Mouse (Mus musculus) heart, embryonic 12.5 days (tissue): Measurements from ENCODE around the gene Raver2. TPM values are rescaled to one million over a fixed set of nuclear protein-coding genes. Genes with fewer than 3 reads are reported as not detected.

ENCODE experiments used
- ATAC-seq: fragments of 200-750 bp; cut with Nextera tagmentation; 2 replicates; pipeline ENCODE4 v1.8.0; 2017; ENCODE audit warnings: moderate TSS enrichment, moderate library complexity; ENCODE audit not compliant: insufficient number of reproducible peaks, low FRiP score
- H3K27ac ChIP-seq: fragments of 300-500 bp; sonication (generic); 2 replicates; pipeline ENCODE4 v1.5.1; 2016; ENCODE audit warnings: mild to moderate bottlenecking, moderate library complexity; ENCODE audit not compliant: poor library complexity, severe bottlenecking
- H3K27me3 ChIP-seq: fragments of 300-500 bp; sonication (generic); replicated peaks from 2 replicates; pipeline ENCODE4 v1.6.1; 2016; ENCODE audit warnings: mild to moderate bottlenecking, moderate library complexity
- H3K36me3 ChIP-seq: fragments of 300-500 bp; sonication (generic); 2 replicates; pipeline ENCODE4 v1.6.1; 2016; ENCODE audit warnings: mild to moderate bottlenecking, moderate library complexity
- H3K4me1 ChIP-seq: fragments of 300-500 bp; sonication (generic); replicated peaks from 2 replicates; pipeline ENCODE4 v1.6.1; 2016; ENCODE audit warnings: mild to moderate bottlenecking
- H3K4me2 ChIP-seq: fragments of 300-500 bp; sonication (generic); 2 replicates; pipeline ENCODE4 v1.6.1; 2016; ENCODE audit warnings: mild to moderate bottlenecking, moderate library complexity
- H3K4me3 ChIP-seq: fragments of 300-500 bp; sonication (generic); 2 replicates; pipeline ENCODE4 v1.5.1; 2016; ENCODE audit warnings: mild to moderate bottlenecking
- H3K9ac ChIP-seq: fragments of 300-500 bp; sonication (generic); 2 replicates; pipeline ENCODE4 v1.6.1; 2016; ENCODE audit warnings: mild to moderate bottlenecking, moderate library complexity
- H3K9me3 ChIP-seq: fragments of 300-500 bp; sonication (generic); replicated peaks from 2 replicates; pipeline ENCODE4 v1.6.1; 2016; ENCODE audit warnings: mild to moderate bottlenecking, moderate library complexity
- WGBS: fragments of 180-500 bp; shearing (Covaris S2); methylation state at CpG from one replicate; pipeline ENCODE4 v1.1.7; 2016; 5-methylcytosine and 5-hydroxymethylcytosine counted together
- polyA plus RNA-seq: library from polyadenylated mRNA; unstranded; fragments of >200 nt; fragmentation: Nextera tagmentation; extraction: Ambion mirVana; gene quantifications from 2 replicates; pipeline ENCODE4 v1.2.1, GENCODE M21; 2016

The Raver2 gene
- polyA plus RNA-seq, 1 experiment from 2014 or later: 5.4 TPM

GRCm38 (mm10) chr4:101194170-101194569, 125.4 kb downstream of the Raver2 start:
- H3K27me3 ChIP-seq: no peaks in the 10 kb centered on the region
- no peak overlapping the region for H3K4me2 ChIP-seq
- peaks cover 14% of the 10 kb centered on the region; the same call in 1 of the 2 replicates for H3K36me3 ChIP-seq
- no peak overlapping the region for H3K4me3 ChIP-seq
- ATAC-seq: no peak
- H3K9ac ChIP-seq: no peak overlapping the region
- no peak overlapping the region for H3K27ac ChIP-seq
- H3K4me1 ChIP-seq: peaks cover 31% of the 10 kb centered on the region
- no peaks in the 10 kb centered on the region for H3K9me3 ChIP-seq
- 73% methylated on average over 1 of the region's 1 CpGs for WGBS

DNA sequence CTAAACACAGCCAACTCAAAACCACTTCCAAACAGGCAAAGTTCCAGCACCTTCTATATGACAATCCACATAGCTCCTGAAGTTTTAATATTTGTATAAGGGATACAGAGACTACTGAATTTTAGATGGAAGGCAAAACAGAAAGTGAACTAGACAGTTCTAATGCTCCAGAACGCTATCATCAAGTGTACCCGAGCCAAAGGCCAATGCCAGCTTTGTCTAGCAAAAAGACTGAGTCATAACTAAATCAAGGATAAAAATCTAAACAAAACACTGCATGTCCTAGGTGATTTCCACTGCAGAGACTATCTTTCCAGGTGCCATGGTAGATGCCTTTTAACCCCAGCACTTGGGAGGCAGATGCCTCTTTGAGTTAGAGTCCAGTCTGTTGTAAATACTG, 127.6 kb downstream of the Raver2 start:
- 0 out of 2 replicates have a peak, but pooled peaks cover 2% of the 10 kb centered on the region for H3K36me3 ChIP-seq
- peaks cover 31% of the 10 kb centered on the region for H3K4me1 ChIP-seq
- no peaks in the 10 kb centered on the region for H3K27me3 ChIP-seq
- no peak for ATAC-seq
- no peaks in the 10 kb centered on the region for H3K9me3 ChIP-seq
- WGBS: 75% methylated on average over 2 of the region's 2 CpGs
- no peak overlapping the region for H3K4me3 ChIP-seq
- H3K9ac ChIP-seq: no peak overlapping the region
- no peak overlapping the region for H3K27ac ChIP-seq
- H3K4me2 ChIP-seq: no peak overlapping the region

- ATAC-seq: no peak
- Histone ChIP-seq H3K27me3 (no peaks in the 10 kb centered on the region), H3K4me2 (no peak overlapping the region), H3K4me1 (peaks cover 32% of the 10 kb centered on the region), H3K4me3 (no peak overlapping the region), H3K9ac (no peak overlapping the region), H3K9me3 (no peaks in the 10 kb centered on the region), H3K27ac (no peak overlapping the region), H3K36me3 (no peaks in the 10 kb centered on the region)
- 70% methylated on average over 9 of the region's 9 CpGs for WGBS
Observed at GRCm38 (mm10) chr4:101197421-101198170, 128.8 kb downstream of the Raver2 start.

DNA sequence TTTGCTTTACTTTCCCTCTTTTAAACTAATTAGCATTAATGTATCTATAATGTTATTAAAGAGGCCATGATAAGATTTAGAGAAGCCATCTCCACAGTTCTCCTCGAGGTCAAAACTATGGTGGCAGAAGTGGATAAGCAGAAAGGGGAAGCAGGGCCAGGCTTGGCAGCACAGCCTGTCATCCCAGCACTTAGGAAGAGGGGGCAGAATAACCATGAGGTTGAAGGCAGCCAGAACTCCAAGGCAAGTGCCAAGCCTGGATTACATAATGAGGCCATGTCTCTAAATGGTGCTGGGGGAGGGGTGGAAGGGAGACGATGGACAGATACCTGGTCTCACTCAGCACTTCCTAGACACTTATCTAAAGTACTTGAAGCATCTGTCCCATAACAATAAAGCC, 129.6 kb downstream of the Raver2 start:
- Histone ChIP-seq H3K27me3 (no peaks in the 10 kb centered on the region), H3K9ac (no peak overlapping the region), H3K4me3 (no peak overlapping the region), H3K36me3 (no peaks in the 10 kb centered on the region), H3K9me3 (no peaks in the 10 kb centered on the region), H3K4me2 (no peak overlapping the region), H3K4me1 (peaks cover 38% of the 10 kb centered on the region), H3K27ac (no peak overlapping the region)
- ATAC-seq: no peak
- 10% methylated on average over 2 of the region's 2 CpGs for WGBS

DNA sequence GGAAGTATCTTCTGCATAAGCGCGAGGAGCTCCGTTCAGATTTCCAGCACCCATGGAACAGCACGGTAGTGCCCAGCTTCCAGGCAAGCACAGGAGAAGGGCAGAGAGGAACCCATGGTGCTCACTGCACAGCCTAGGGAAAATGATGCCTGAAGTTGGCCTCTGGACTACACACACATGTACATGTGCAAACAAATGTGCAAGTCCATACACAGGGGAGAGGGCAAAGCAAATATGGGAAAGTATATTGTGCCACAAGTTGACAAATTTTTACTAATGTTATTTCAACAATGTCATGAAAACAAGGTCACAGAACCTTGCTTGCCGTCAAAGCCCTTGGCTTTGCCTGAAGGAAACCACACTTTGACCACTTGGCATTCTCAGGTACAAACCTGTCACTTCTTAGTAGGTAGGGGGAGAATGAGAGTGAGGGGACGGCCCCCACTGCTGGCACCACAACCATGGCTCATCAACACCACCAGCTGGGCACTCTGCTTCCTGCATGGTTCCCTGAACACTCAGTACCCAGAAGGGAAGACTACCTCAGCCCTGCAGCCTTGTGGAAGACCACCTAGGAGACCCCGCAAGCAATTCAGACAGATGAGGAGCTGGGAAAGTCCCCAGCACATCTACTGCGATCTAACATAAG, 130.8 kb downstream of the Raver2 start:
- Histone ChIP-seq H3K36me3 (no peaks in the 10 kb centered on the region), H3K9me3 (no peaks in the 10 kb centered on the region), H3K27me3 (no peaks in the 10 kb centered on the region), H3K9ac (no peak overlapping the region), H3K4me1 (peaks cover 38% of the 10 kb centered on the region), H3K27ac (no peak overlapping the region), H3K4me3 (no peak overlapping the region), H3K4me2 (no peak overlapping the region)
- 91% methylated on average over 8 of the region's 8 CpGs for WGBS
- ATAC-seq: no peak

Other genes with a start within 250 kb of the Raver2 start
- gene Gm10577, start 48.3 kb upstream of the Raver2 start, polyA plus RNA-seq: not detected in 2 replicates
- 69.1 and 77.0 TPM in 2 replicates for gene Jak1, start 196.3 kb downstream of the Raver2 start, polyA plus RNA-seq